Mouse (Mus musculus): Measurements from ENCODE around the gene Fer.
"Not testable (repeated sequence)": the region's sequence is repeated elsewhere in the genome, so short reads cannot be mapped to it uniquely, and the experiment has no call there.

Gene Fer

DNA sequence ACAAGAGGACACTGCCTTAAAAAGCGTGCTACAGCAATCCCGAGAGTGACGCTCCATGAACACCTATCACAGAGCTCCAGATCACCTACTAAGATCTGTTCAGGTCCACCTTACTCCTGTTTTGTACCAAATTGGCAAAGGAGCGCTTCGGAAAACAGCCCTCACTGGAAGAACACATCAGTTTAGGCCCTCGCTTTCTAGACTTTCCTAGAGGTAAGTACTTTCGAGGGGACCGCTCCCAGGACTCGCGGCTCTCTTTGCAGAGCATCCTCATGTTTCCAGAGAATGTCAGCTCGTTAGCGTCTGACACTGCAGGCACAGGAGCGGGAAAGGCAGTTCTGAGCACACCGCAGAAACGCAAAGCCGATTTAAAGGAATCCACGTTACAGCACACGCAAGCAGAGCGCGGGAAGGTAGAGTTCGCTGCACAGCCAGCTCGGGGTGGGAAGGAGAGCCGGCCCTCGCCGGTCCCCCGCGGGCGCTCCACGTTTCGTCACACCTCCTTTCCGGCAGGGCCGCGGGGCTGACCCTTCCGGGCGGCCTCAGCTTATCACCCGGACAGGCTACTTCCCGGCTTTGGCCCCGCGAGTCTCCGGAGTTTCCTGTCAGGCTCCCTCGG is at the start of gene Fer:
Fer (plus strand) TSS at position 51 of the 619 bp plus-strand sequence.
- DNase-seq (ENCODE audit: low read depth): no peak

- no peak for DNase-seq (ENCODE audit: low read depth)
Measured at GRCm38 (mm10) chr17:63813552-63813951, 49.3 kb upstream of the Fer start.

DNA sequence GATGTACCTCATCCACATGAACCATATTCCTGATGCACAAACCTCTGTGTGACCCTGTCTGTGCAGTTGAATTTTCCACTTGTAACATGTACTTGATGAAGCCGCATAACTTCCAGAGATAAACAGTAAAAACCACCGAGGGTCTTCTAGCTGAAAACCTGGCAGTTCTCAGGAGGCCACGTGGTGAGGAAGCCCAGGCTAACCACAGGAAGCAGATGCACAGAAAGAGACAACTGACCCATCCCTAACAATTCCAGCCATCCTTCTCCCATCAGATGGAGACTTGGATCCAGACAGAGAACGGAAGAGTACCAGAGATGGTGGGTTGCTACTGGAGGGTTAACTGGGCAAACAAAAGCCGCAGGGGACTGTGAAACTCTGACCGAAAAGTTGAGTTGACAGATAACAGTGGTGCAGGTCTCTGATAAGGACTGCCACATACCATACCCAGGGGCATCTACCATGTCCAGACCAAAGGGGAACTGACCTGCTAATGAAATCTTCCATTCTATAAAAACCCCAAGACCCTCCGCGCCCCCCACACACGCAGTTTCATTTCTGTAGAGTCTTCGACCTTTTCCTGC is 44.3 kb upstream of the Fer start:
- DNase-seq (ENCODE audit: low read depth): no peak

DNA sequence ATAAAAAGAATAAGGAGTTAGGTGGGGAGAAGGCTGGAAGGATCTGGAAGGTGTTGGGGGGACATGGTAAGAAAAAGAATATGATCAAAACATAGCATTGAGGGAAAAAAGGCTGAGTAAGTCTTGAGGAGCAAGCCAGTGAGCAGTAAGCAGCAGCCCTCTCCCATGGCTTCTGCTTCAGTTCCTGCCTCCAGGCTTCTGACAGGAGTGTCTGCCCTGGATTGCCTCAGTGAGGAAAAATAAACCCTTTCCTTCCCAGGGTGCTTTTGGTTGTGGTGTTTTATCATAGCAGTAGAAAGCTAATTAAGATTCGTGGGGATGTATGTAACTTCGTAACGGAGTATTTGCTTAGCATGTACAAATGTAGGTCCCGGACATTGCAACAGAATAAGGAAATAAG is 38.7 kb upstream of the Fer start:
- no peak for DNase-seq (ENCODE audit: low read depth)

GRCm38 (mm10) chr17:63826196-63826595 is 36.7 kb upstream of the Fer start:
- no peak for DNase-seq (ENCODE audit: low read depth)

GRCm38 (mm10) chr17:63826767-63827166 is 36.1 kb upstream of the Fer start:
- no peak for DNase-seq (ENCODE audit: low read depth)

DNA sequence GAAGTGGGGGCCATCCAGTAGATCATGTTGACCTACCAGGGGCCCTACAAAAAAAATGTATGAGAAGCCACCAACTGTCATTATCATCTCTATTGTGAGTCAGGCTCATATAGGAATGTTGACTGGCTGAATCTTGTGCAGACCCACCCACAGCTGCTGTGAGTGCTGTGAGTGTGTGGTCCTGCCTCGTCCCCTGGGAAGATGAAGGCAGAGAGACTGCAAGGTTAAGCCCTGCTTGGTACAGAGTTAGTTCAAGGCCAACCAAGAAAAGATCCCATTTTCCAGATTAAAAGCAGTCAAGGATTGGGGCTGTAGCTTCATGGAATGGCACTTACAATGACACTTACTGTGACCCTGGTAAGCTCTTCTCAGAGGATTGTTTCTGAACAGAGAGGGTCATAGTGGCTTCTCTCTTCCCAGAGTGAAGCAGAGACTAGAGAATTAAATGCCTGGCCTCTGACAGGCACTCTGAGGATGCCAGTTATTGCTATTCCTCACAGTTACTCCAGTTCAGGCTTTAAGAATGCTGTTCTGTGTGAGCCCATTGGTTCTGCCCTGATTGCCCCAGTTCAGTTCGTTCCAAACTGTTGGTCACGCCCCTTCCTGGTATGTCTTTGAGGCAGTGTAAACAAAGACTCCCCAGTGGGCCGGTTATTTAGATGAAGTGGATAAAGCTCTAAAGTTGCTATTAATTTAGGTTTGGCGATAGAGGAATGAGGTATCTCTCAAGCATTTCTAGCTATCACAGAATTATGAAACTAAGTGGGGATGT is 34.1 kb upstream of the Fer start:
- DNase-seq (ENCODE audit: low read depth): peak; percentile 45

GRCm38 (mm10) chr17:63831550-63831949 is 31.3 kb upstream of the Fer start:
- no peak for DNase-seq (ENCODE audit: low read depth)

- DNase-seq (ENCODE audit: low read depth): no peak
Measured at GRCm38 (mm10) chr17:63836223-63836622, 26.6 kb upstream of the Fer start.

DNA sequence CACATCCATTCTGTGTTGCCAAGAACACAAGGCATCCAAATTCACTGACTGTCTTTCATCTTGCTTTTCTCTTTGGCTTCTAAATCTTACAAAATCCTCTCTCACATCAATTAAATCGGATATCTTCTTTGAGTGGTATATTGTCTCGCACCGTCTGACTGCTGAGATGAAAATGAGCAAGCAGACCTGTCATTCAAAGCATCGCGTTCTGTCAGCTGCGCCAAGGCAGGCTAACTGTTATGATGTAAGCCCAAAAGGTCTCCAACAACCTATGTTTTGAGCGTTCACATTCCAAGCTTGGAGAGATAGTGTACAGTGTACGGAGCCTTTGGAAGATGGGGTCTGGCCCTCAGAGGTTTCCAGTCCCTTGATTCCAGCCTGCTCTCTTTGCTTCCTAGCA is 26.2 kb upstream of the Fer start:
- DNase-seq (ENCODE audit: low read depth): no peak

DNA sequence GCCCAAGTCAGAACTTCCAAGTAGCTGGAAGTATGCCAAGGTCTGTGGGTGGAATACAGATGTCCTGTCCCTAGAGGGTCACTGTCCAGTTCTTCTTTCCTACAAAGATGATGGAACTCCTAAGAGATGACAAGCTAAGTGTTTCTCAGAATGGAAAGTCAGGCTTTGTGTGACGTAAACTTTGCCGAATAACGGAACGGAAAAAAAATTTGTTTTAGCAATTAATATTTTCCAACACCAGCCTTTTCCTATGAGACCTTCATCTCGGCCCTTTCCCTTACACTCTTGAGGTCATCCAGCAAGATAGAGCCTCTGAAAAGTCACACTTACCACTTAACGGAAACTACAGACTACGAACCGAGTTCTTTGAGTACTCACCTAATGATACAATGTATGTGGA is 24.7 kb upstream of the Fer start:
- no peak for DNase-seq (ENCODE audit: low read depth)

DNA sequence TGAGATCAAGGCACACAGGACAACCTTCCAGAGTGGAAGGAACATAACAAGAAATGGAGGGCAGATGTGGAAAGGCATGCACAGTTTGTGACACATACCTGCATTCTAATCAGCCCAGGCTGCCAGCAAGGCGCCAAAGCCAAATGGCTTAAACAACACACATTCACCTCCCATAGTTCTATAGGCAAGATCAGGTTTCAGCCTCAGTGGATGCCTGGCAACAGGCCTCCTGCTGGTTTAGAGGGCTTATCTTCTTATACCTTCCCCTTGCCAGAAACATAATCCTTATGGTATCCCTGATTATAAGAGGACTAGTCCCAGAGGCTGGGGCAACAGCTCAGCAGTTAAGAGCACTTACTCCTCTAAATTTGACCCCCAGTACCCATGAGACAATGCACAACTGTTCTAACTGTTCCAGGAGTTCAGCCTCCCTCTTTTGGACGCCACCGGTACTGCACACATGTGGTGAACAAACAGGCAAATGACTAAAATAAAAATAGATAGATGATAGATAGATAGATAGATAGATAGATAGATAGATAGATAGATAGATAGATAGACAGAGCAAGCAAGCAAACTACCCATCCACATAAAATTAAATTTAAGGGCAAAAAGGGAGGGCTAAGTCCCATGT is 23.1 kb upstream of the Fer start:
- no peak for DNase-seq (ENCODE audit: low read depth)

GRCm38 (mm10) chr17:63842226-63842625 is 20.6 kb upstream of the Fer start:
- no peak for DNase-seq (ENCODE audit: low read depth)

DNA sequence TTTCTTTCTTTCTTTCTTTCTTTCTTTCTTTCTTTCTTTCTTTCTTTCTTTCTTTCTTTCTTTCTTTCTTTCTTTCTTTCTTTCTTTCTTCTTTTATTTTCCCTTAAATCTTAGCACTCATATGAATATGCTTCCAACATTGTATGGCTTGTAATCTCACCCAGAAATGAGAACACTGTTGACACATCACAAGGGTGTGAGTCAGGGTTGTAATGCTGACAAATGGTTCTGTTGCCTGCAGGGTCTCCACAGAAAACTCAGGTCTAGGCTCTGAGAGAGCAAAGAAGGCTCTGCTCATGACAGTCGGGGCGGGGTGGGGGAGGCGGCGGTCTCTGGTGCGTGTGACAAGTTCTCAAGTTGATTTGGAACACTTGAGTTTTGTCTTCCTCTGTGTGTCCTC is 17.9 kb upstream of the Fer start:
- peak; percentile 75 for DNase-seq (ENCODE audit: low read depth)

- not testable (repeated sequence) for DNase-seq (ENCODE audit: low read depth)
Measured at GRCm38 (mm10) chr17:63845766-63846165, 17.1 kb upstream of the Fer start.

DNA sequence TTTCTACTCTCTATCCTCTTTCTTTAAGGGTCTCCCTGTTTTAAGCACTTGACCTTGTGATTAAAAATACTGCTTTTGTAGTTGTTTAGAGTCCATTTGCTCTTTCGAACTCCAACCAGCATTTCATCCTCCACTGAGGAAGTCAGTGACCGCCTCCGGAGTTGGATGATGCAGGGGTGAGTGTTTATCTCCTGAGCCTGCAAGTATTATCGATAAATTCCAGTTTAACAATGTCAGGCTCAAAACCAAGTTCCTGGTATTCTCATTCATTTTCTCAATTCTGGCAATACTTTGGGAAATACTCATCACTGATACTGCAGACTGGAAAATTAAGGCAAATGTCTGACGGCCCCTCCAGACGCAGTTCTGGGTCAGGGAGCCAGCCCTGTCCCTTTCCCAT is 13.7 kb upstream of the Fer start:
- no peak for DNase-seq (ENCODE audit: low read depth)

- peak; percentile 93 for DNase-seq (ENCODE audit: low read depth)
Measured at GRCm38 (mm10) chr17:63849566-63849965, 13.3 kb upstream of the Fer start.

DNA sequence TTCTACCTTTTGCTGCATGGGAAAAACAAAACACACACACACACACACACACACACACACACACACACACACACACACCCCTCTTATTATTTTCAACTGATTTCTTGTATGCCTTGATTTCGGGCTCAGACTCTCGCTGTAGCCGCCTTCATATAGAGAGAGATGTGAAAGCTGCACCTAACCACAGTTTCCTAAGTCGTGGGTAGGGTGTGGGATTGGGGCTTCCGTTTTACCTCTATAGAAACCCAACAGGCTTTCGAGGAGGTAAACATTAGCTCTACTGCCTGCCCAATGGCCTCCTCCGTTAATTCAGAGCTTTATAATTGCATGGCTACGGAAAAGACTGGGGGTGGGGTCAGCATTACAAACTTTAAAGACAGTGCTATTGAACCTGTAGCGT is 12.8 kb upstream of the Fer start:
- DNase-seq (ENCODE audit: low read depth): no peak

DNA sequence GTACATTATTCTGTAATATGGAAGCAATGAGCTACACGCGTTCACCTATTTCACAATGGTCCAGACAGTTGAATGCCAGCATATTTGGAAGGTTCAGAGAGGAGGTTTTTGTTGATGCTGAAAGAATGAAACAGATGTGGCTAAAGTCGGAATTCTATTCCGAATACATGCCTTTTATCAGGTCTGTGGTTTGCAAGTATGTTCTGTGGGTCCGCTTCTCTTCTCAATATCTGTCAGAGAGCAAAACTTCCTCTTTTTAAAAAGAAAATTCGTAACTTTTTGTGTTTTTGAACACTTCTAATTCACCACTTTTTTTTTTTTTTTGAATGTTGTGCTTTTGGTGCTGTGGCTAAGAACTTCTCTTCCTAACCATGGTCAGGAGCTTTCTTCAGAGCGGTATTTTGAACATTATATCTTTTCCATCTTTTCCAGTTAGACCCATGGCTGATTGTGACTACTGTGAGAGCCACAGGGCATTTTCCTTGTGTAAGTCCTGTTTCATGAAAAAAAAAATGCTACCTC is 5.8 kb upstream of the Fer start:
- DNase-seq (ENCODE audit: low read depth): peak; percentile 51

DNA sequence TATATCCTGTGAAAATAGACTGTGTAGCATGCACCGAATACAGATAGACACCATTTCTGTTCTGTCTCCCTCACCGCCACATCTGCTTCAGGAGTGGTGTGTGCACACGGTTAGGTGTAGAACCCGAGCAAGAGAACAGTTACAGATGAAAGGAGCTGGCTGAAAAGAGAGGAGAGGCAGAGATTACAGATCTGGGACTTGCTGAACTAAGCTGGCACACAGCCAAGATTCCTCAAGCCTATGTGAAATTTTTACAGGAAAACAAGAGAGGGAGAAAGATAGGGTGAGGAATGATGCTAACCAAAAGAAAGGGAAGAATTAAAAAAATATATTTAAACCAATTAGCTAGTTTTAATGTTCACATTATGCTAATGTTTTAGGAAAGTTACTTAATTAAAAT is 1.9 kb upstream of the Fer start:
- DNase-seq (ENCODE audit: low read depth): peak; percentile 82

- DNase-seq (ENCODE audit: low read depth): peak; percentile 38
Measured at GRCm38 (mm10) chr17:63862399-63862798, 463 bp upstream of the Fer start.

DNA sequence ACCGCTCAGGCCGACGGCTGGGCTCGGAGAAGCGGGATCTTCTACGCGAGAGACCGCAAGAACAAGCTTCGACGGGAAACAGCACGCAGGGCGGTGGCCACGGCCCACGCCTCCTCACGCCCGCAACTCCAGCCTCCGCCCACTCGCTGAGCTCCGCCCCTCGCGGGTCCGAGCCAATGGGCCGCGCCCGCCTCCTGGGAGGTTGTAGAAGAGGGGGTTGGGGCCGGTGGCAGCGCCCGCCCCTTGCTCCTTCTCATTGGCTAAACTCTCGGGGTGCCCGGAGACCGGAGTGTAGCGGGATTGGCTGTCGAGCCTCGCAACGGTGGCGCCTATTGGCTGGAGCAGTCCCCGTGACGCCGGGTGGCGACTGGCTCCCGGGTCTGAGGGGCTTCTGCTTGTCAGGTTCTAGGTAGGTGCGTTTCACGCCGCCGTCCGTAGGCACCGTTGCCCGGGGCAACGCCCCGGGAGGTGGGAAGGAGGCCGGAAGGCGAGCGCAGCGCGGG is 836 bp downstream of the Fer start, which contains the start of gene A930002H24Rik:
A930002H24Rik (minus strand) TSS at position 145 of the 503 bp plus-strand sequence.
- DNase-seq (ENCODE audit: low read depth): peak; percentile 100
